Mouse (Mus musculus) gastrocnemius, adult 2 months (tissue): Measurements from ENCODE around the gene Ero1l. TPM values are rescaled to one million over a fixed set of nuclear protein-coding genes. Genes with fewer than 3 reads are reported as not detected.

Experiments
- DNase-seq: peaks from one replicate; pipeline ENCODE4 v3.0.0; 2022
- H3K27ac ChIP-seq: fragments of 200-600 bp; 2 replicates; pipeline ENCODE4 v1.8.1; 2022; ENCODE audit warnings: mild to moderate bottlenecking
- H3K4me3 ChIP-seq: fragments of 200-600 bp; 2 replicates; pipeline ENCODE4 v1.8.1; 2022; ENCODE audit warnings: mild to moderate bottlenecking, moderate library complexity
- CTCF ChIP-seq: fragments of 200-600 bp; IDR thresholded peaks from 2 replicates; pipeline ENCODE4 v1.8.1; 2022; ENCODE audit warnings: antibody characterized with exemption, mild to moderate bottlenecking, moderate library complexity
- intact Hi-C: fragments of 180-260 bp; cut with DNase I; formaldehyde crosslinking; loops from one replicate; pipeline ENCODE4 v1.15.1; 2025
- long read RNA-seq, 2 experiments: library from polyadenylated mRNA; stranded (forward); transcript quantifications; one replicate each; pipeline ENCODE4 v2.0.0; 2021
- total RNA-seq, 2 experiments: library from RNA; stranded (reverse); gene quantifications; 2 replicates each; pipeline ENCODE4 v1.2.3; 2021

Gene Ero1l
- total RNA-seq, result 1 to 10 TPM; 5.2 to 6.9 TPM
- long read RNA-seq, experiment 1, partial matches to known transcripts, result 0 of 1 reads
- long read RNA-seq, experiment 1, other reads (novel, unspliced or antisense), result 1 of 1 reads
- long read RNA-seq, experiment 2, result 0 reads

DNA sequence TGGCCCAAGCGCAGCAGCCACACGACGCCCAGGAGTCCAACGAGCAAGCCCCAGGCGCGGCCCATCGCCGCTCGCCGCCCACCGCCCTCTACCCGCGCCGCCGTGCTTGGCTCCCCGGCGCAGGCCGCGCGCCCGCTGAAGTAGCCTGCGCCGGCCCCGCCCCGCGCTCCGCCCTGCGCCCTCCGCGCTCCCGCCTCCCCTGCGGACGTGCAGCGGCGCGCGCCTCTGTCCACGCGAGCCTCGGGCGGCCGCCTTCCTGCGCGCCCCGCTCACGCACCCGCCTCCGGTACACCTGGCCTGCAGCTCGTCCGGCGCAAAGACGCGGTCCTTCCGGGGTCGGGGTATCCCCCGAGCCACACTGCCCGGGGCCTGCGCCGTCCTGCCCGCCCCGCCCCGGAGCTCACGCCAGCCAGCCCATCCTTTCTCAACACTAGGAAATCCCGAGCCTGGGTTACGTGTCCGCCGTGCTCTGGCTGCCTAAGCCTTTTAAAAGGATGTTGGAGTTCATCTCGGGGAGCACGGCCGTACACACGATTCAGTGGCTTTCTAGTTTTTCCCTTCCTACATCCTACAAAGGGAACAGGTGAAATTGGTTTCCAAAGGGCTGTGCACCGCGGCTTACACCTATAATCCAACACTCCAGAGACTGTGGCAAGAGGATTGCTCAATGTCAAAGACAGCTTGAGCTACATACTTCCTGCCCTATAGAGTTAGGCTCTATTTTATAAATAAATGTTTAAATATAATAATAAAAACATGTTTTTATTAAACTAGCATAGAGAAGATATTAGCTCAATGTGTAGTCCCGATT, at the start of gene Ero1l:
Gene Ero1l, minus strand, starts transcription at position 346 of the 811 bp plus-strand sequence.
- no peak for TF ChIP-seq CTCF
- H3K27ac ChIP-seq, result peak within 1 kb of the TSS; percentile 91
- H3K4me3 ChIP-seq, result peak within 1 kb of the TSS; percentile 98
- peak; percentile 90 for DNase-seq
- intact Hi-C loops, result loop anchor here (10.0 kb wide), 1 partner anchor 104 kb away; the partner anchor contains the start of gene Gpr137c

DNA sequence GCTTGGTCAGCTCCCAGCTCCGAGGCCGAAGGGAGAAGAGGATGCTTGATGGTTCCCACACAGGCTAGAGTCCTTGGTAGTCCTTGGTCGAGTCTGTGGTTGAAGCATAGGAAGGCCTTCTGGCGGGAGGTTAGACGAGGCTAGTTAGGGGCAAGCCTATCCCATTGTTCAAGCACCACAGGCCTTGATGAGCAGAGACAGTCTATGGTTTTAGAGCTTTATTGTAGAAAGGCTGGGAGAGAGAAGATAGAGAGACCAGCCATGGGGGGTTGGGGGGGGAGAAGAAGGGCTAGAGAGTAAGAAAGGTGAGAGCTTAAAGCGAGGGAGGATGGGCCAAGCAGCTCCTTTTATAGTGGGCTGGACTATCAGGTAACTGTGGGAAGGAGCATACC, 46.6 kb upstream of the Ero1l start:
- no peak for TF ChIP-seq CTCF
- DNase-seq, result no peak
- intact Hi-C loops, result no loop called here
- Histone ChIP-seq H3K27ac (peak overlapping the region; percentile 61), H3K4me3 (no peak overlapping the region)

DNA sequence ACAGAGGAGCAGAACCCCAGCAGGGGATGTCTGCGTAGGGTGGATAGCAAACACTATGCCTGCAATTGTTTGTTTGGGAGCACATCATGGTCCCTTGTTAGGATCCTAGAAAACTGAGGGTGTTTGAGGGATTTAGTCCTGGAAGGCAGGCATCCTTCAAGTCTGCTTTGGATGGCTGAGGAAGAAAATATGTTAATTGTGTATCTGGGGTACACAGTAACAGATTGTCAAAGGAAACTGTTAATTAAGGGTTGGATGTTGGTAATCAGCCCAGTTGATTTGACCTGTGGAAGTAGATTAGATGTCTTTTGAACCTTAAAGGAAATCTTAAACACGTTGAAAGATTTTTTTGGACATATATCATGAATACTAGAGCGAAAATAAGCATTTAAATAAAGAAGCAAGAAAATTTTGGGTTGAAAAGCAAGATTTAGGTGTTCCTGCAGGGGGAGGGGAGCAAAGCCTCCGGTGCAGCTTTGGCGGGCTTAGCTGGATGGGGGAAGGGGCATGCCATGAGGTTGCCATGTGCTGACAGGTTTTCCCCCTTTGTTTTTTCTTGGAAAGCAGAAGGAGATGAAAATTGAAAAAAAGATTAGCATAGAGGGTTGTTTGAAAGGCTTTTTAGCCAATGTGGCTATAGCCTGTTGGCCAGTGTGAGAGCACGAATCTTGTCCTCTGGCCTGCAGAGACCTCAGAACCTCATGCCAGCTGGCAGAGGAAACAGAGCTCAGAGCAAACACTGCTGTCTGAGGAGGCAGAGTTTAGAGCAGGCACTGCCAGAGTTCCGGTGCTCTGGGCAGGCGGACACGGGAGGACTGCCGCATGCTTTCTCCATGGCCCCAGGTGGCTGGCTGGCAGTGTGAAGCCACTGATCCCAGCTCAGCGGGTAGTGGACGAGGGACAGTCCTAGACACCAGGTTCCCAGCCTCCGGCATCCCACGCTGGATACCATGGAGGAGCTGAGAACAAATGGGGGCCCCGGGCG, 45.9 kb upstream of the Ero1l start:
- Histone ChIP-seq H3K27ac (peak overlapping the region; percentile 61), H3K4me3 (no peak overlapping the region)
- peak; percentile 86 for DNase-seq
- no peak for TF ChIP-seq CTCF
- intact Hi-C loops, result no loop called here

DNA sequence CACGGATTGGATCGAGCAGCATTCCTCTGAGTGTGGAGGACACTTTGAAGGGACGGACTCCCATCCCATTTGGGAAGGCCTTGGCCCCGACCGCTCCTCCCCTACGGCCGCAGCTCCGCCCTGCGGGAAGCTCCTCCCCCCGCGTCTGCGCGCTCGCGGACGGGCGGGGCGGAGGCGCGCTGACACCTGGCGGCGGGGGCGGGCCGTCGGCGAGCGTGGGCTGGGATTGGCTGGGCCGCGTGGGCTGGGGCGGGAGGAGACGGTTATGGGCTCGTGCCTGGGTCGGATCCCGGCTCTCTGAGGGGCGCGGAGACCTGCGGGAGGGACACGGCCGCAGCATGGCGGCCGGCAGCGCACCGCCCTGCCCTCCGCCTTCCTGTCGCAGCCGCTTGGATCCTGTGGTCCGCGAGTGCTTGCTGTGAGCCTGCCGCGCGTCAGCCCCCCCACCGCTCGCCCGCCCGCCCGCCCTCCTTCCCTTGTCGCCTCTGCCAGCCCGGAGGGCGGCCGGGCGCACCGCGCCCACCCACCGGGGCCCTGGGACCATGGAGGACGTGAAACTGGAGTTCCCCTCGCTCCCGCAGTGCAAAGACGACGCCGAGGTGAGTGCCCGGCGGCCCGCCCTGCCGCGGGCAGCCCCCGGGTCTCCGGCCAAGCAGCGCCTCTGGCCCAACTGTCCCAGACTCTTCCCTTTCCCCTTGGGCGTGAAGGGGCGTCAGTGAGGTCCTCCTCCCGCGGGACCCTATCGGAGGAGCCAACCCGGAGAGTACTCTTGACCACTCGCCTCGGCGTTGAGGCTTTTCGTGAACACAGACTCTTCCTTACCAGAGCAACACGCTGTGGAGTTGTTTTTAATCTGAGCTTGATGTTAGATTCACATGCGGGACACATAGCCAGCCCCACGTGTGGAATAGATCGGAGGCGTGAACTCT, 32.6 kb upstream of the Ero1l start, which contains the start of gene Styx:
Gene Styx, plus strand, starts transcription at position 163 of the 929 bp plus-strand sequence.
- intact Hi-C loops, result no loop called here
- TF ChIP-seq CTCF, result no peak
- peak; percentile 99 for DNase-seq
- Histone ChIP-seq H3K27ac (peak within 1 kb of the TSS; percentile 94), H3K4me3 (peak within 1 kb of the TSS; percentile 83)

DNA sequence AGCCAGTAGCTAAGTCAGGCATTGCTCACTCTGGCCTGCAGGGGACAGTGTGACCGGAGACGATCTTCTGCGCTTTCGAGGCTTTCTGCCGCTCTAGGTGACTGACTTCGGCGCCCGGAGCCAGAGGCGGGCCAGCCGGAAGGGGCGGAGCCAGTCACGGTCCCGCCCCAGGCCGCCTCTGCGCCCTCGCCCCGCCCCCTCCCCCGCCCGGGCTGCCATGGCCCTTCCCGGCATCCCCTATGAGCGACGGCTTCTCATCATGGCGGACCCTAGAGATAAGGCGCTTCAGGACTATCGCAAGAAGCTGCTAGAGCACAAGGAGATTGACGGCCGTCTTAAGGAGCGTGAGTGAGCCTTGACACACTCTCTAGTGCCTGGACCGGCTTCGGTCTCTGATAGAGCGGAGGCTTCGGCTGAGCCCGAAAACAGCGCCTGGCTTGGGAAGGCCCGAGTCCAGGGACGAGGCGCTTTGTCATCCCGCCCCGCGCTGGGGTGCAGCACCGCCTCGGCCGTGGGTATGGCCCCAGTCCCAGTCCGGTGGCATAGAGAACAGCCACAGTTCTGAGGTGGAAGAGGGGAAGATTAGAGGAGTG, 11.1 kb upstream of the Ero1l start, which contains the start of gene Psmc6:
Gene Psmc6, plus strand, starts transcription at position 200 of the 593 bp plus-strand sequence.
- TF ChIP-seq CTCF, result peak; percentile 93

DNA sequence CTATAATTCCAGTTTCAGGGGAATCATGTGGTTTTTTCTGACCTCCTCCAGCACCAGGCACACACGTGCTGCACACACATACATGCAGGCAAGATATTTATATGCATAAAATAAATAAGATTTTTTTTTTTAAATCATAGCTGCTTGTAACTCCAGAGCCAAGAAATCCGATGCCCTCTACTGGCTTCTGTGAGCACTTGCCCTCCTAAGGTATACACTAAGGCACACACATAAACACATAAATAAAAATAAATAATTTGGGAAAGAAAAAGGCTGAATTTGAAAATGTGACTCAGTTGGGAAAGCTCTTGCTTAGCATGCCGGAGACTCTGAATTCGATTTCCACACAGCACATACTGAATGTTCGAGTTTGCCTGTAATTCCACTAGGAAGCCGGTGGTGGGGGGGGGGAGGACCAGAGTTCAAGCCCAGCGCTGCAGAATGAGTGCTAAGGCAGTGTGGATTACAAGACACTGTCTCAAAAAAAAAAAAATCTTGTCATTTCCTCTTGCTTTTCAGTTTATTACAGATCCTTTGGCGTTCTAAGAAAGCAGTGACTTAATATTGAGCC, 10.5 kb upstream of the Ero1l start:
- no peak for TF ChIP-seq CTCF
- Histone ChIP-seq H3K27ac (peak overlapping the region; percentile 75), H3K4me3 (peak overlapping the region; percentile 96)
- DNase-seq, result no peak
- intact Hi-C loops, result loop anchor here (2.0 kb wide), 1 partner anchor 108 kb away; the partner anchor contains the start of gene Txndc16

More for the DNA sequence above, 11.1 kb upstream of the Ero1l start, which contains the start of gene Psmc6:
- Histone ChIP-seq H3K27ac (peak within 1 kb of the TSS; percentile 94), H3K4me3 (peak within 1 kb of the TSS; percentile 96)
- intact Hi-C loops, result loop anchor here (2.0 kb wide), 1 partner anchor 109 kb away; the partner anchor contains the start of gene Txndc16
- peak; percentile 94 for DNase-seq

DNA sequence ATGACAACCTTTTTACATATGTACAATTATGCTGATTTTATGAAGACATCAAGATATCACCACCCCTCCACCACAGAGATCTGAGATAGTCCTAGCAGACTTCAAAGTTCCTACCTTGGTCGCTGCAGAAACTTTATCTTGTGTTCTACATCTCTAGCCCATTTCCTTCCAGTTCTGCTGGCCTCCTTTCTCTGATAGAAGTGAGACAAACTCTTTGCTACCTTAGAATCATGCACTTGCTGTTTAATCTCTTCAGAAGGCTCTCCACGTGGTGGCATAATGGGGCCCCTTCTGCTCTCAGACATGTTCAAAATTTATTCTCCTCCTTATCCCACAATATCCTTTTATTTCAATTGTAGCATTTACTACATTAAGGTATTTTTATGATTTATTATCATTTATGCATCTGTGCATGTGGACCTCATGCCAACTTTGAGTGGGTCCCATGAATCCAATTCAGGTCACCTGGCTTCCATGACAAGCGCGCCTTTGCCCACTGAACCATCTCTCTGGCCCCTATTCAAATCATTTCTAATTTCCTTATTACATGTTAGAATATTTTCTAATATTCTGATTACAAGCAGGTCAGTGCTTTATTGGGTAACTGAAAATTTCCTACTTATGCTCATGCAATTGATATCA, 9.6 kb upstream of the Ero1l start:
- intact Hi-C loops, result loop anchor here (2.0 kb wide), 1 partner anchor 107 kb away; the partner anchor contains the start of gene Txndc16
- no peak overlapping the region for H3K27ac ChIP-seq
- no peak overlapping the region for H3K4me3 ChIP-seq
- TF ChIP-seq CTCF, result no peak
- no peak for DNase-seq

DNA sequence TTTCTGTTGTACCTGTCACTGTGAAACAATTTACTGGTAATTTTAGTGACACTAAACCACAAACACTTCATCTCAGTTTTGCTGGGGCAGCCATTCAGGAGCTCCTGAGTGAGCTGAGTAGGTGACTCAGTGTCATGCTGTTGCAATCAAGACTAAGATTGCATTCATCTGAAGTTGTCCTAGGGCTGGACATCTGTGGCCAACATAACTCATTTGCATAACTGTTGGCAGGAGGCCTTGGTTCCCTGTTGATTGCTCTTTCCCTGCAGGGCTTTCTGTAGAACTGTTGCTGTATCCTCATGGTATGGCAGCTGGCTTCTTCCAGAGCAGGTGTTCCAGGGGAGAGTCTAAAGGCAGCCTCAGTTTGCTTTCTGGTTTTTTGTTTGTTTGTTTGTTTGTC, 6.9 kb upstream of the Ero1l start:
- no peak overlapping the region for H3K27ac ChIP-seq
- no peak overlapping the region for H3K4me3 ChIP-seq
- intact Hi-C loops, result no loop called here
- DNase-seq, result no peak
- no peak for TF ChIP-seq CTCF

DNA sequence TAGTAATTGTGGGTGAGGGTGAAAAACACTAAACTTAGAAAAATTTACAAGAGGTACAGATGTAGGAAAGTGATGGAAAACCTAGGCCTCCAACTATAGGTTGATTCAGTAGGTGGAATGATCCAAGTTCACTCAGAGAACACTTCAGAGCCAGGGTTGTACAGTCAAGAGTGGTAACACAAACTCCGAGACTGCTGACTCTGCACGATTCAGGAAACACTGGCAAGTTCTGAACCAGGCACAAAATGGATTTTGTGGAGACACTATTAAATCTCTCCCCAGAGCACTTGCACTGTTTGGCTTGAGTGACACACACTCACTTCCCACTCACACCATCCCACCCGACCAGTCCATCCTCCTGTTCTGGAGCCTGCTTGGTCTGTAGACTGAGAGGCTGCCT, 4.7 kb upstream of the Ero1l start:
- no peak for DNase-seq
- Histone ChIP-seq H3K4me3 (no peak overlapping the region), H3K27ac (no peak overlapping the region)
- TF ChIP-seq CTCF, result no peak
- intact Hi-C loops, result no loop called here

DNA sequence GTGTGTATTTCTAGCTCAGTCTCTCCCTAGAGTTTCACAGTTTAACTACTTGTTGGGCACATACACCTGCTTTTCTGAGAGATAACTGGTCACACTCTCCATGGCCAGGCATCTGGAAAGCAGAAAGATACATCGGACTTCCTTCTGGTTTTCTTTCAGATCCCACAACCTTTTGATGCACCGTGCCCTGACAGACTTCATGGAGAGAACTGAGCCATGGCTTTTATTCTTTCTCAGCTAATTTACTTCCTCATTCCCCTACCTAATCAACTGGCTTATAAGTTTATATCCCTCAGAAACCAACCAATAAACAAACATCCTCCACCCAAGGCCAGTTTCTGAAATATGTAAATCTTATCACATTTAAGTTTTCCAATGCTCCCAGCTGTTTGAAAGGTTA, 3.9 kb upstream of the Ero1l start:
- intact Hi-C loops, result no loop called here
- Histone ChIP-seq H3K4me3 (no peak overlapping the region), H3K27ac (no peak overlapping the region)
- DNase-seq, result no peak
- TF ChIP-seq CTCF, result no peak
